Mouse (Mus musculus) MEL (cell line): ENCODE measurements around the gene Pde8b. TPM values are rescaled to one million over a fixed set of nuclear protein-coding genes. Genes with fewer than 3 reads are reported as not detected.

Source experiments
- DNase-seq: peaks from one replicate; pipeline ENCODE4 v3.0.0; 2011; ENCODE audit warnings: low read depth, low spot score
- H3K27ac ChIP-seq: 2 replicates; pipeline ENCODE4 v1.5.1; 2012; ENCODE audit warnings: low read depth, mild to moderate bottlenecking, control low read depth, low read length, moderate library complexity; ENCODE audit not compliant: control insufficient read depth
- H3K27me3 ChIP-seq, 2 experiments: fragments of 150-350 bp in 1 of 2; sonication (generic) in 1 of 2; 2 replicates each; pipeline ENCODE4 v1.6.1; 2012; ENCODE audit warnings: low read length in 2 of 2, mild to moderate bottlenecking in 2 of 2, improper control_type of control experiment in 1 of 2, moderate library complexity in 1 of 2; ENCODE audit not compliant: insufficient read depth in 2 of 2, control insufficient read depth in 1 of 2
- H3K36me3 ChIP-seq, 2 experiments: 2 replicates each; pipeline ENCODE4 v1.6.1; 2012 to 2014; ENCODE audit warnings: low read length in 2 of 2, improper control_type of control experiment in 1 of 2, inconsistent platforms in 1 of 2, mild to moderate bottlenecking in 1 of 2; ENCODE audit not compliant: insufficient read depth in 2 of 2, control insufficient read depth in 1 of 2
- H3K4me1 ChIP-seq, 2 experiments: fragments of 150-350 bp in 1 of 2; sonication (generic) in 1 of 2; 2 replicates each; pipeline ENCODE4 v1.6.1; 2012; ENCODE audit warnings: low read length in 2 of 2, improper control_type of control experiment in 1 of 2, mild to moderate bottlenecking in 1 of 2; ENCODE audit not compliant: insufficient read depth in 2 of 2, control insufficient read depth in 1 of 2
- H3K4me3 ChIP-seq, 2 experiments: fragments of 150-350 bp in 1 of 2; sonication (generic) in 1 of 2; 2 replicates each; pipeline ENCODE4 v1.5.1; 2012; ENCODE audit warnings: low read depth in 2 of 2, low read length in 2 of 2, mild to moderate bottlenecking in 2 of 2, moderate library complexity in 2 of 2, control low read depth in 1 of 2, improper control_type of control experiment in 1 of 2; ENCODE audit not compliant: control insufficient read depth in 1 of 2, insufficient read depth in 1 of 2
- H3K79me2 ChIP-seq: 2 replicates; pipeline ENCODE4 v1.6.1; 2012; ENCODE audit warnings: mild to moderate bottlenecking, low read length, moderate library complexity; ENCODE audit not compliant: control insufficient read depth, poor library complexity, insufficient read depth
- H3K9ac ChIP-seq: 2 replicates; pipeline ENCODE4 v1.6.1; 2012; ENCODE audit warnings: low read depth, mild to moderate bottlenecking, control low read depth, low read length, moderate library complexity; ENCODE audit not compliant: control insufficient read depth, poor library complexity, severe bottlenecking
- H3K9me3 ChIP-seq: fragments of 150-350 bp; sonication (generic); replicated peaks from 2 replicates; pipeline ENCODE4 v1.6.1; 2012; ENCODE audit warnings: mild to moderate bottlenecking, low read length, improper control_type of control experiment, moderate library complexity; ENCODE audit not compliant: insufficient read depth
- CHD2 ChIP-seq: IDR thresholded peaks from 2 replicates; pipeline ENCODE4 v1.6.1; 2011; ENCODE audit warnings: low read length, improper control_type of control experiment
- E2F4 ChIP-seq: IDR thresholded peaks from 2 replicates; pipeline ENCODE4 v1.6.1; 2011; ENCODE audit warnings: low read depth, low read length, improper control_type of control experiment, borderline replicate concordance
- ELF1 ChIP-seq: IDR thresholded peaks from 2 replicates; pipeline ENCODE4 v1.6.1; 2014; ENCODE audit warnings: low read depth, mild to moderate bottlenecking, inconsistent platforms, low read length, improper control_type of control experiment, moderate library complexity
- EP300 ChIP-seq, 2 experiments: IDR thresholded peaks; 2 replicates each; pipeline ENCODE4 v1.6.1; 2011; ENCODE audit warnings: improper control_type of control experiment in 2 of 2, low read length in 2 of 2, low read depth in 1 of 2, mild to moderate bottlenecking in 1 of 2
- GATA1 ChIP-seq: IDR thresholded peaks from 2 replicates; pipeline ENCODE4 v1.6.1; 2011; ENCODE audit warnings: low read depth, low read length, improper control_type of control experiment
- JUND ChIP-seq: IDR thresholded peaks from 2 replicates; pipeline ENCODE4 v1.6.1; 2011; ENCODE audit warnings: low read depth, mild to moderate bottlenecking, improper control_type of control experiment, low read length
- KAT2A ChIP-seq: conservative IDR thresholded peaks from 2 replicates; pipeline ENCODE4 v1.6.1; 2012; ENCODE audit warnings: low read depth, low read length, improper control_type of control experiment, inconsistent platforms
- MAFK ChIP-seq: IDR thresholded peaks from 2 replicates; pipeline ENCODE4 v1.6.1; 2011; ENCODE audit warnings: low read depth, mild to moderate bottlenecking, low read length, improper control_type of control experiment, borderline replicate concordance
- MAX ChIP-seq: IDR thresholded peaks from 2 replicates; pipeline ENCODE4 v1.6.1; 2011; ENCODE audit warnings: low read length, improper control_type of control experiment
- MEF2A ChIP-seq: IDR thresholded peaks from 2 replicates; pipeline ENCODE4 v1.6.1; 2014; ENCODE audit warnings: low read depth, mild to moderate bottlenecking, inconsistent platforms, low read length, improper control_type of control experiment; ENCODE audit not compliant: poor library complexity, insufficient replicate concordance, severe bottlenecking; ENCODE audit errors: extremely low read depth
- MXI1 ChIP-seq: IDR thresholded peaks from 2 replicates; pipeline ENCODE4 v1.6.1; 2011; ENCODE audit warnings: mild to moderate bottlenecking, low read depth, low read length, improper control_type of control experiment
- MYB ChIP-seq: IDR thresholded peaks from 2 replicates; pipeline ENCODE4 v1.6.1; 2011; ENCODE audit warnings: mild to moderate bottlenecking, low read depth, low read length, improper control_type of control experiment
- MYC ChIP-seq: IDR thresholded peaks from 2 replicates; pipeline ENCODE4 v1.6.1; 2011; ENCODE audit warnings: low read depth, mild to moderate bottlenecking, low read length, improper control_type of control experiment, moderate library complexity
- POLR2A ChIP-seq, 2 experiments: IDR thresholded peaks; 2 replicates each; pipeline ENCODE4 v1.6.1; 2011 to 2012; ENCODE audit warnings: low read length in 2 of 2, mild to moderate bottlenecking in 2 of 2, control low read depth in 1 of 2, improper control_type of control experiment in 1 of 2, low read depth in 1 of 2, moderate library complexity in 1 of 2; ENCODE audit not compliant: control insufficient read depth in 1 of 2, insufficient read depth in 1 of 2, poor library complexity in 1 of 2
- POLR2AphosphoS5 ChIP-seq: IDR thresholded peaks from 2 replicates; pipeline ENCODE4 v1.6.1; 2012; ENCODE audit warnings: low read depth, borderline replicate concordance, mild to moderate bottlenecking, inconsistent platforms, low read length, moderate library complexity, mixed read lengths
- RAD21 ChIP-seq: IDR thresholded peaks from 2 replicates; pipeline ENCODE4 v1.6.1; 2011; ENCODE audit warnings: mild to moderate bottlenecking, low read depth, low read length, improper control_type of control experiment
- RCOR1 ChIP-seq: IDR thresholded peaks from 2 replicates; pipeline ENCODE4 v1.6.1; 2012; ENCODE audit warnings: low read depth, mild to moderate bottlenecking, inconsistent platforms, low read length, improper control_type of control experiment
- SMC3 ChIP-seq: IDR thresholded peaks from 2 replicates; pipeline ENCODE4 v1.6.1; 2011; ENCODE audit warnings: low read depth, low read length, improper control_type of control experiment
- TBP ChIP-seq: IDR thresholded peaks from 2 replicates; pipeline ENCODE4 v1.8.0; 2011; ENCODE audit warnings: low read depth, low read length, improper control_type of control experiment
- TCF12 ChIP-seq: IDR thresholded peaks from 2 replicates; pipeline ENCODE4 v1.6.1; 2014; ENCODE audit warnings: low read depth, mild to moderate bottlenecking, inconsistent platforms, low read length, improper control_type of control experiment, moderate library complexity
- UBTF ChIP-seq: IDR thresholded peaks from 2 replicates; pipeline ENCODE4 v1.6.1; 2012; ENCODE audit warnings: low read depth, mild to moderate bottlenecking, inconsistent platforms, low read length, improper control_type of control experiment, moderate library complexity, borderline replicate concordance; ENCODE audit not compliant: insufficient read depth
- ZKSCAN1 ChIP-seq: IDR thresholded peaks from 2 replicates; pipeline ENCODE4 v1.6.1; 2012; ENCODE audit warnings: low read depth, mild to moderate bottlenecking, inconsistent platforms, low read length, improper control_type of control experiment, moderate library complexity
- ZNF384 ChIP-seq: IDR thresholded peaks from 2 replicates; pipeline ENCODE4 v1.6.1; 2012; ENCODE audit warnings: low read depth, mild to moderate bottlenecking, inconsistent platforms, low read length, improper control_type of control experiment
- polyA plus RNA-seq, 2 experiments: library from polyadenylated mRNA; stranded (reverse) in 1 of 2; unstranded in 1 of 2; fragments of >175 nt in 1 of 2; fragments of >200 nt in 1 of 2; gene quantifications; 2 replicates each; pipeline versions ENCODE4 v1.2.1 to v1.2.4; 2012; ENCODE audit warnings: low replicate concordance in 2 of 2, low read depth in 1 of 2; ENCODE audit not compliant: insufficient read length in 2 of 2, insufficient read depth in 1 of 2, missing spikeins in 1 of 2
- total RNA-seq: library from RNA; depleted of rRNA; stranded (reverse); fragments of 300-350 nt; gene quantifications from 2 replicates; pipeline ENCODE4 v1.2.3, GENCODE M21; 2012

Pde8b gene
- total and polyA plus RNA-seq, 3 experiments = 0.04 to 0.40 TPM; not detected in 1

DNA sequence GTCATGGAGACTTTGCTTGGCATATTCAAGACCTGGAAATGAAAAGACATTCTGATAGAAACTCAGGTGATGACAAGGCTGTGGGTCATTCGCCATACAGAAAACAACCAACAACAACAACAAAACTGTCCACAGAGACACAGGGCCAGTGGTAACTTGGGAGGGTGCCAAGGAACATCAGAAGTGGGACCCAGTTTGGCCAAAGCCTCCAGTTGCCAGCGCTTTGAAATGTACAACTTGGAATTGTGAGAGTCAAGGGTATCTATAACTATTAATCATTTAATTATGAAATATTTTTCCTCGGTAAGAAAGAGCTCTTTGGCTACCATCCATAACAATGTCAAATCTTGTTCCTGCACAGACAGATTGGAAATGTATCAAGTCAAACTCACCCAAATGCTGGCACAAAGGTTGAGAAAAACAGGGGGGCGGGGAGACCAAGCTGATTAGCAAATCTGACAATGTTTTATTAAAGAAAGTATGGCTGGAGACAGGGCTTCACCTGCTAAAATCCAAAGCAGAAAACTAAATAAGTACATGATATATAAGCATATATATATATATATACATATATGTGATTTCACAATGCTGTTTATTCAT lies 28.4 kb upstream of the Pde8b start:
- Histone ChIP-seq H3K9me3 (no peaks in the 10 kb centered on the region), H3K9ac (no peak overlapping the region), H3K4me1 (no peaks in the 10 kb centered on the region), H3K27ac (no peak overlapping the region), H3K79me2 (no peaks in the 10 kb centered on the region), H3K27me3 (no peaks in the 10 kb centered on the region), H3K36me3 (no peaks in the 10 kb centered on the region), H3K4me3 (no peak overlapping the region)
- TF ChIP-seq ELF1 (no peak), MAX (no peak), MEF2A (no peak), MAFK (no peak), MYB (no peak), RAD21 (no peak), E2F4 (no peak), EP300 (IDR thresholded peaks at IDR 0.05; ENCODE audit: low read depth in 1 of 2, low read length in 2 of 2) (no peak), KAT2A (no peak), CHD2 (no peak)
- DNase-seq = no peak

- Histone ChIP-seq H3K9me3 (no peaks in the 10 kb centered on the region), H3K4me1 (no peaks in the 10 kb centered on the region), H3K79me2 (no peaks in the 10 kb centered on the region), H3K27ac (no peak overlapping the region), H3K27me3 (no peaks in the 10 kb centered on the region), H3K9ac (no peak overlapping the region), H3K4me3 (no peak overlapping the region), H3K36me3 (no peaks in the 10 kb centered on the region)
- no peak for TF ChIP-seq EP300 (IDR thresholded peaks at IDR 0.05; ENCODE audit: low read depth in 1 of 2, low read length in 2 of 2)
- TF ChIP-seq MXI1 = no peak
- TF ChIP-seq GATA1 = no peak
- TF ChIP-seq TBP = no peak
- TF ChIP-seq ELF1 = no peak
- no peak for TF ChIP-seq SMC3
- no peak for TF ChIP-seq MEF2A
- TF ChIP-seq POLR2A (IDR thresholded peaks at IDR 0.05; ENCODE audit: control insufficient read depth in 1 of 2, insufficient read depth in 1 of 2, low read depth in 1 of 2, low read length in 2 of 2, poor library complexity in 1 of 2) = no peak
- no peak for TF ChIP-seq POLR2AphosphoS5
- TF ChIP-seq ZKSCAN1 = no peak
- TF ChIP-seq RCOR1 = no peak
- TF ChIP-seq JUND = no peak
- no peak for TF ChIP-seq MAX
- TF ChIP-seq UBTF = no peak
- no peak for TF ChIP-seq TCF12
- TF ChIP-seq KAT2A = no peak
- TF ChIP-seq ZNF384 = no peak
- TF ChIP-seq MYC = no peak
- no peak for TF ChIP-seq RAD21
- DNase-seq = no peak
Measured at GRCm38 (mm10) chr13:95264691-95265090, 14.6 kb upstream of the Pde8b start.
